In genomic region chr8:89043371-89043841, GRCm38 (mm10) we compare ENCODE assay signal across 8 mouse cellular contexts. TPM values are rescaled to one million over a fixed set of nuclear protein-coding genes. Genes with fewer than 3 reads are reported as not detected.
A peak's percentile ranks its signal among the peaks of the same experiment; 100 is the strongest.
DNase-seq lines count a peak whose midpoint lies in the region; ATAC-seq lines count a peak whose summit lies in the region.

No protein-coding gene starts in this region.

- no peak overlapping the region for H3K27ac ChIP-seq in lung, embryonic 15.5 days
- peak overlapping the region; percentile 94 for H3K27ac ChIP-seq in forebrain, embryonic 12.5 days
- H3K27ac ChIP-seq in hindbrain, embryonic 12.5 days = peak overlapping the region; percentile 96
- H3K27ac ChIP-seq in midbrain, embryonic 10.5 days (replicated peaks) = peak overlapping the region; percentile 99

- ATAC-seq in lung, embryonic 15.5 days (ENCODE audit: borderline replicate concordance, extremely low read depth, low FRiP score, low TSS enrichment) = peak; percentile 25; the same call in 1 of the 2 replicates
- peak; percentile 80 for ATAC-seq in forebrain, embryonic 12.5 days (ENCODE audit: low FRiP score)
- ATAC-seq in hindbrain, embryonic 12.5 days (ENCODE audit: low FRiP score) = peak; percentile 80

- H3K27me3 ChIP-seq in lung, embryonic 15.5 days = peaks cover 98% of the 10 kb centered on the region
- peaks cover 41% of the 10 kb centered on the region for H3K27me3 ChIP-seq in forebrain, embryonic 12.5 days
- H3K27me3 ChIP-seq in hindbrain, embryonic 12.5 days = peaks cover 53% of the 10 kb centered on the region
- peaks cover 43% of the 10 kb centered on the region for H3K27me3 ChIP-seq in midbrain, embryonic 10.5 days (ENCODE audit: low read depth, poor library complexity, severe bottlenecking)

- H3K9me3 ChIP-seq in lung, embryonic 15.5 days = no peaks in the 10 kb centered on the region
- no peaks in the 10 kb centered on the region for H3K9me3 ChIP-seq in forebrain, embryonic 12.5 days
- H3K9me3 ChIP-seq in hindbrain, embryonic 12.5 days (replicated peaks) = no peaks in the 10 kb centered on the region
- H3K9me3 ChIP-seq in midbrain, embryonic 10.5 days (replicated peaks) = no peaks in the 10 kb centered on the region

- H3K36me3 ChIP-seq in lung, embryonic 15.5 days = no peaks in the 10 kb centered on the region
- H3K36me3 ChIP-seq in forebrain, embryonic 12.5 days (replicated peaks) = no peaks in the 10 kb centered on the region
- no peaks in the 10 kb centered on the region for H3K36me3 ChIP-seq in hindbrain, embryonic 12.5 days
- H3K36me3 ChIP-seq in midbrain, embryonic 10.5 days = no peaks in the 10 kb centered on the region

- WGBS in lung, embryonic 15.5 days = 1% methylated on average over 19 of the region's 32 CpGs
- WGBS in forebrain, embryonic 12.5 days = 1% methylated on average over 32 of the region's 32 CpGs
- WGBS in hindbrain, embryonic 12.5 days = 1% methylated on average over 26 of the region's 32 CpGs
- WGBS in midbrain, embryonic 10.5 days = 1% methylated on average over 29 of the region's 32 CpGs

- peak overlapping the region; percentile 89 for H3K4me2 ChIP-seq in lung, embryonic 15.5 days
- H3K4me2 ChIP-seq in forebrain, embryonic 12.5 days = peak overlapping the region; percentile 78
- H3K4me2 ChIP-seq in hindbrain, embryonic 12.5 days (replicated peaks) = peak overlapping the region; percentile 80

- H3K9ac ChIP-seq in lung, embryonic 15.5 days = no peak overlapping the region; the same call in 1 of the 2 replicates
- H3K9ac ChIP-seq in forebrain, embryonic 12.5 days = peak overlapping the region; percentile 97
- peak overlapping the region; percentile 90 for H3K9ac ChIP-seq in hindbrain, embryonic 12.5 days

- peak overlapping the region; percentile 43 for H3K4me3 ChIP-seq in lung, embryonic 15.5 days
- peak overlapping the region; percentile 58 for H3K4me3 ChIP-seq in forebrain, embryonic 12.5 days (replicated peaks)
- H3K4me3 ChIP-seq in hindbrain, embryonic 12.5 days = peak overlapping the region; percentile 65
- peak overlapping the region; percentile 94 for H3K4me3 ChIP-seq in midbrain, embryonic 10.5 days

- no peak for DNase-seq in lung, postnatal 25 days (ENCODE audit: low spot score)
- DNase-seq in layer of hippocampus, postnatal 14 days (ENCODE audit: low spot score in 2 of 2) = peak; percentile 69 to 74
- peak; percentile 89 for DNase-seq in midbrain, embryonic 10.5 days (ENCODE audit: low spot score)
- DNase-seq in telencephalon, adult 2 months (ENCODE audit: low read depth, low spot score) = peak; percentile 54
- DNase-seq in thymus, postnatal 25 days = no peak

- H3K4me1 ChIP-seq in lung, embryonic 15.5 days = peaks cover 37% of the 10 kb centered on the region
- H3K4me1 ChIP-seq in forebrain, embryonic 12.5 days = peaks cover 57% of the 10 kb centered on the region
- peaks cover 55% of the 10 kb centered on the region for H3K4me1 ChIP-seq in hindbrain, embryonic 12.5 days
- H3K4me1 ChIP-seq in midbrain, embryonic 10.5 days = peaks cover 72% of the 10 kb centered on the region

RNA-seq across cellular contexts. Expression of gene Sall1, which starts 0.6 kb away (rescaled TPM):
- polyA plus RNA-seq in lung, embryonic 15.5 days (2015; fragmentation: Nextera tagmentation; extraction: Ambion mirVana) = 0.10 and 0.21 TPM in 2 replicates
- 26.6 and 33.4 TPM in 2 replicates for polyA plus RNA-seq in forebrain, embryonic 12.5 days (2016; fragmentation: Nextera tagmentation; extraction: Ambion mirVana)
- 13.1 and 15.6 TPM in 2 replicates for polyA plus RNA-seq in hindbrain, embryonic 12.5 days (2016; fragmentation: Nextera tagmentation; extraction: Ambion mirVana)
- total RNA-seq in layer of hippocampus, postnatal 14 days (2021) = 10 to 100 TPM; 15.8 to 15.9 TPM
- polyA plus RNA-seq in midbrain, embryonic 10.5 days (2016; fragmentation: Nextera tagmentation; extraction: Ambion mirVana) = 15.3 and 17.5 TPM in 2 replicates

Comparison
In these comparisons a context has a peak if more than half of its experiments do, and no peak if none do; other contexts are left out.
1. ATAC-seq: peak in every context shown above with its lines; median percentile 80 in forebrain, embryonic 12.5 days; 80 in hindbrain, embryonic 12.5 days; 25 in lung, embryonic 15.5 days.
2. H3K4me3 ChIP-seq: peak in every context shown above with its lines; median percentile 94 in midbrain, embryonic 10.5 days; 65 in hindbrain, embryonic 12.5 days; 58 in forebrain, embryonic 12.5 days; 43 in lung, embryonic 15.5 days.
3. DNase-seq: peak in layer of hippocampus, postnatal 14 days (2 of 2), midbrain, embryonic 10.5 days (single experiment) and telencephalon, adult 2 months (single experiment); none in lung, postnatal 25 days (single experiment) and thymus, postnatal 25 days (single experiment).
4. RNA of gene Sall1, which starts 0.6 kb away (polyA plus RNA-seq): 26.6 to 33.4 TPM in forebrain, embryonic 12.5 days, 13.1 to 15.6 TPM in hindbrain, embryonic 12.5 days and 15.3 to 17.5 TPM in midbrain, embryonic 10.5 days; 0.10 to 0.21 TPM in lung, embryonic 15.5 days; every median in the first group is over 10 times any median in the second.
5. Peak in every context shown above with its lines, with median percentiles within 50 percentile points of each other: H3K4me2 ChIP-seq.